Mouse (Mus musculus) small intestine, adult 2 months (tissue): ENCODE data around the gene Gm20388.

Experiments used
- CTCF ChIP-seq: fragments of 200-500 bp; IDR thresholded peaks from 2 replicates; pipeline ENCODE4 v1.5.1; 2012; ENCODE audit warnings: low read depth, mild to moderate bottlenecking, control low read depth, inconsistent platforms, low read length, moderate library complexity, mixed read lengths; ENCODE audit not compliant: insufficient replicate concordance, insufficient read length; ENCODE audit errors: extremely low read depth
- POLR2A ChIP-seq: fragments of 200-500 bp; IDR thresholded peaks from 2 replicates; pipeline ENCODE4 v1.6.1; 2012; ENCODE audit warnings: low read depth, mild to moderate bottlenecking, control low read depth, inconsistent platforms, low read length, moderate library complexity

- no peak for TF ChIP-seq CTCF
- TF ChIP-seq POLR2A: no peak
Measured at GRCm38 (mm10) chr8:122912150-122912549, 3001.5 kb downstream of the Gm20388 start.
